Mouse (Mus musculus) lung, postnatal 4 days (tissue): ENCODE data around the gene Lsm5.

Experiments
- DNase-seq, 2 experiments: peaks; one replicate each; pipeline ENCODE4 v3.0.0; 2021

The Lsm5 gene

DNA sequence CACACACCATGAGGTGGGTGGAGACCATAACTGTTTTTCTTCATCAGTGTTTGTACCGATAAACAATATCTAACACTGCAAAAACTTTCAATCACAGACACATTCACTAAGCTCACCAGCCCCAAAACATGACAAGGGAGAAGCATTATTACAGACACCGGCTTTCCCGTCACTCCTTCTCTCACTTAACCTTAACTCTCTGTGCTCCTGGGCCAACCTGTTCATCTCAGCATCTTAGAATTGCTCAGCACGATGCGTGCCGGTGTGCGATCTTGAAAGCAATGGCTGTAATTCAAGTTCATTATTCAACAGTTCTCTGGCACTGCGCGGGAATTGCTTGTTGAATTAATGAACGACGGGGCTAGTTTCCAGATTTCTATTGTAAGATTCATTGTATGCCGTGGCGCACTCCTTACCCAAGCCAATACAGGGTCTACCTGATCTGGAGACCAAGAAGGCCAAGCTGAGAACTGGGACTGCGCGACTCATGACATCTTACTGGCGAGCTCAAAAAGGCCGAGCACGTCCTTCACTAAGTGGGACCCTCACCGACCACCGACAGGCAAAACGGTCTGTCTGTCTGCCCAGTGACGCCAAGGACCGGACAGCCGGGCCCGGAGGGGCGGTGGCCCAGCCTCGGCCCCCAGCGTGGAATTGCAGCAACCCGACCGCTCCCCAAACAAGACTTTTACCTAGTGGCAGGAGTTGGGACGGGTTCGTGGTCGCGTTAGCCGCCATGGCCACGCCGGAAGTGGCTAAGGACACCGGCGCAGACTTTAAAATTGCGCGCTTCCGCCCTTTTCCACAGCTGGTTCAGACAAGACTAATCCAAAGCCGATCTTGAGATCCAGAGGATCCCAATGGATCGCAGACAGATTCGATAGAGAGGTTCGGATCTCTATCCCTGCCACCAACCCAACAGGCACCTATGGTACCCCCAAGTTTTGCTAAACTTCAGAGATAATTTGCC is at the start of gene Lsm5:
Gene Lsm5, minus strand, starts transcription at position 780 of the 970 bp plus-strand sequence.
- peak; percentile 87 to 90 for DNase-seq

GRCm38 (mm10) chr6:56753719-56754118 is 49.2 kb upstream of the Lsm5 start:
- DNase-seq: no peak

- no peak for DNase-seq
Measured at GRCm38 (mm10) chr6:56745950-56746543, 41.5 kb upstream of the Lsm5 start.

DNA sequence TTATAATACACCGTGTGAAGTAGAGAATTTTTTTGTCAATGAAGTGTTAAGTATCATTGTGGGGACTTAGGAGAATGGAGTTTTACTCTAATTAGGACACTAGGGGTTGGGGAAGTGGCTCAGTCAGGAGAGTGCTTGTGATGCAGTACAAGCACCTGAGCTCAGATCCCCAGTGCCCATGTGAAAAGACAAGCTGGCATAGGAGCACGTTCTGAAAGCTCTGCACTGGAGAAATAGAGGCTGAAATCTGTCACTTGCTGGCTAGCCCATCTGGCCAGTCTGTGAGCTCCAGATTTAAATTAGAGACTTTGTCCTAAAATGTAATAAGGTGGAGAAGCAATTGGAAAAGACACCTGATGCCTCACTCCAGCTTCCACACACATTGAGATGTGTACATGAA is 28.0 kb upstream of the Lsm5 start:
- DNase-seq: no peak

DNA sequence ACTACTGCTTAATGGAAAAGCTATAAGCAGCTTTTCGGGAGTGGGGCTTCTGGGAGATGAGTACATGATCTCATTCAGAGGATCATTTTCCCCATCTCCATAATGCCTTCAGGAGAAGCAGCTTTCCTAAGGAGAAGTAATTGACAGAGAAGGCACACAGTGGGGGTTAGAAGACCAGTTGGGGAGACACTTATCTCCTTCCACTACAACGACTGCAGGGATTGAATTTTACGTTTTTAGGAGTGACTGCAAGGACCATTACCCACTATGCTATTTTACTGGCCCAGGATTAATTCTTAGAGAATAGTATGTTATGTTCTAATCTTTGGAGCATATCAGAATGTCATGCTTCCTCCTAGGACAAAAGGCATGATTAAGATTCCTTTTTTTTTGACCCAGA is 16.4 kb upstream of the Lsm5 start:
- DNase-seq: no peak

- no peak for DNase-seq
Measured at GRCm38 (mm10) chr6:56719071-56719470, 14.6 kb upstream of the Lsm5 start.

- no peak for DNase-seq
Measured at GRCm38 (mm10) chr6:56715270-56715666, 10.8 kb upstream of the Lsm5 start.

DNA sequence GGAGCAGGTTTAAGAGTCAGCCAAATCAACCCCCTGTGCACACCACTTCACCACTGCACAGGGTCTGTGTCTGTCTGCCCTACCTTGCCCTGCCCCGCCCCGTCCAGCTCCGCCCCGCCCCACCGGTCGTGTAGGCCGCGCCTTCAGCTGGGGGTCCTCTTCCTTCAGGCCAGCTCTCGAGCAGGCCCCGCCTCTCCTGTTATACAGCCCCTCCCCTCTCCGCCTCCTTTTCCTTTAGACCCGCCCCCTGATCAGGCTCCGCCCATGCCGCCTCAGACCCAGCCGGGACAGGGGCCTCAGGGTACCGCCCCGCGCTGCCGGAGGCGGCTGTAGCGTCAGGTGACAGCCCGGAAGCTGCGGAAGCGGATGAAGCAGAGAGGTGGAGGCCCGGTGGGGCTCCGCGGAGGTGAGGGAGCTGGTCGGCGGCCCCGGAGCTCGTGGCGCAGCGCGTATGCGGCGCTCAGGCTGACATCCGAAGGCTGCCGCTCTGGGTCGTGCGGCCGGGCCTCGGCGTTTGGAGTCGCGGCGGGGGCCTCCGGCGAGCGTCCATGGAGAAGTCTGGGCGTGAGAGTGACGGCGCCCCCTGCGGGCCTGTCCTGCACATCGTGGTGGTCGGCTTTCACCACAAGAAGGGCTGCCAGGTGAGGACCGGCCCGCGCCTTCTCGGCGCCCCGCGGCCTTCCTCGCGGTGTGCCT is 10.2 kb upstream of the Lsm5 start, which contains the start of gene Avl9:
Gene Avl9, plus strand, starts transcription at position 326 of the 696 bp plus-strand sequence.
- peak; percentile 99 for DNase-seq

GRCm38 (mm10) chr6:56714186-56714573 is 9.7 kb upstream of the Lsm5 start:
- no peak for DNase-seq

GRCm38 (mm10) chr6:56692445-56692844 is 12.1 kb downstream of the Lsm5 start:
- DNase-seq: no peak

DNA sequence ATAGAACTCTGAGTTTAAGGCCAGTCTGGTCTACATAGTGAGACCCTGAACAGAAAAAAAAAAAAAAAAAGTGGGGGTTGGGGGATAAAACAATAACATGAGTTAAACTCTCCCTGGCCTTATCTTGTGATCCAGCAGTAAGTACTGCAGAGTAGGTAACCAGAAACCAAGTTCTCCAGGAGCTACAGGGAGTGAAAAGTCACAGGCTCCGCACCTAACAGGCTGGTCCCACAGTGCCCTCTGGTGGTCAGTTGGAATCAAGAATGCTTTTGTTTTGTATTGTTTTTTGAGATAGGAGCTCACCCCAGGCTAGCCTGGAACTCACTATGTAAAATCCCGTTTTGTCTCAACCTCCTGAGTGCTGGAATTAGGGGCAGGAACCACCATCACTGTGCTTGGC is 13.3 kb downstream of the Lsm5 start:
- peak; percentile 31 to 74 for DNase-seq

DNA sequence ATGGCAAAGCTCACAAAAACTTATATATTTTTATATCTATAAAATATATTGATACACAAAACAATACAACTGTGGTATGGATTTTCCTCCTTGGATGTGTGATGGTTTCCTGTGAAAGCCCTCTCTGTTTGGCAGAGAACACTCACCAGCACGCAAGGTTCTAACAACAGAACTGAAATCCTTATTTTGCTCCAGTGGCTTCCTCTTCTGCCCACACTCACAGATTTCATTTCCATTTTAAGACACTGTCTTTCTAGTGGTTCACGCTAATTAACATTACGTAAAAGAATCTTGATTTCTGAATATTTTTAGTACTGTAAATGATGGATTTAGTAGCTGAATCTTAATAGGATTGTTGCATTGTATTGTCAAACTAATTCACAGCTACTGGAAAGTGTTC is 16.3 kb downstream of the Lsm5 start:
- DNase-seq: no peak

DNA sequence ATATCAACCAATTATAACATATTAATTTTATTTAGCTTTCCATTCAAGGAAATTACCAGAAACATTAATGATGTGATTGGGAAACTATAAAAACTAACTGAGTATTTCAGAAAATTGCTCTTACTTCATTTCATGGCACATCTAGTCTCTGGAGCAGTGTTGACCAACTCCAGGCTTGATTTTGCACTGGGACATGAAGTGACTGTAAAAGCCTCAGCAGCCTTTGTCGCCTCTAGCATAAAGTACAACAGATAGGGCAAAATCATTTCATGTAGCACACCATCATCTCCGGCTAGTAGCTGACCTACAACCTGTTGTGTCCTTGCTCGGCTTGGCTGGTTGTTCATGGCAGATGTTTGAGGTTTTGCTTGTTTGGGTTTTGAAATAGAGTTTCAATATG is 40.1 kb downstream of the Lsm5 start:
- peak in 1 of 2 experiments; percentile 18 for DNase-seq

- no peak for DNase-seq
Measured at GRCm38 (mm10) chr6:56655393-56655792, 49.1 kb downstream of the Lsm5 start.

- peak; percentile 5 to 20 for DNase-seq
Measured at GRCm38 (mm10) chr6:56652121-56652592, 52.4 kb downstream of the Lsm5 start.
